Mouse (Mus musculus): ENCODE data around the gene Lpin2. TPM values are rescaled to one million over a fixed set of nuclear protein-coding genes. Genes with fewer than 3 reads are reported as not detected.

Lpin2 gene
- polyA plus RNA-seq, 2 experiments: 28.6 to 31.1 TPM

- Histone ChIP-seq H3K9ac (replicated peaks) (no peak overlapping the region), H3K4me1 (replicated peaks; ENCODE audit: control insufficient read depth in 2 of 2, insufficient read depth in 2 of 2, low read length in 1 of 2) (peaks cover 11 to 12% of the 10 kb centered on the region in 2 experiments), H3K36me3 (replicated peaks; ENCODE audit: control insufficient read depth, insufficient read depth, low read depth) (peaks cover 68% of the 10 kb centered on the region), H3K4me2 (ENCODE audit: low read depth) (no peak overlapping the region), H3K4me3 (ENCODE audit: insufficient read depth in 1 of 2, low read depth in 2 of 2, low read length in 2 of 2) (no peak overlapping the region), H3K27ac (peak overlapping the region; percentile 39), H3K9me3 (ENCODE audit: control insufficient read depth, low read length) (no peaks in the 10 kb centered on the region), H3K27me3 (ENCODE audit: control insufficient read depth, insufficient read depth, low read length) (no peaks in the 10 kb centered on the region)
- TF ChIP-seq EP300 (IDR thresholded peaks at IDR 0.05; ENCODE audit: low read depth): 0 out of 2 replicates have a peak, but pooled peaks have one; percentile 9
- peak; percentile 22 for TF ChIP-seq CTCF (IDR thresholded peaks at IDR 0.05; ENCODE audit: low read depth)
- ATAC-seq (ENCODE audit: insufficient read depth) (no peak), DNase-seq (ENCODE audit: low read depth in 3 of 3, low spot score in 3 of 3) (no peak)
- 79% methylated on average over 9 of the region's 9 CpGs for WGBS (ENCODE audit: insufficient replicate concordance)
Observed at GRCm38 (mm10) chr17:71230108-71230709, 47.8 kb downstream of the Lpin2 start.

DNA sequence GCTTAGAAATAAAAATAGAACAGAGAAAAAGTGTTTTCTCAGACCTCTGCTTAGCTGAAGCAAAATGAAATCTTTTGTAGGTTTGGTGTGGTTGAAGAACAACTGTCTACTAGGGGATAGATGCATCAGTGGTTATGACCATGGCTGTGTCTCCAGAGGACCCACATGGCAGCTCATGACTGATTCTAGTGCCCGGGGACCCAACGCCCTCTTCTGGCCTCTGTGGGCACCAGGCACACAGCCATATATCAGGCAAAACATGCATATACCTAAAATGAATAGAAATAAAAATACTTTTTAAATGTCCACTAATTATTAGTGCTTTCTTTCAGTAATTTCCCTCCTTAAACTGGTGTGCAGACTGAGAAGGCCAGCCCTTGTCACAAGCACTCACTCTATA lies 49.6 kb downstream of the Lpin2 start:
- Histone ChIP-seq H3K27me3 (ENCODE audit: control insufficient read depth, insufficient read depth, low read length) (no peaks in the 10 kb centered on the region), H3K4me3 (ENCODE audit: insufficient read depth in 1 of 2, low read depth in 2 of 2, low read length in 2 of 2) (no peak overlapping the region), H3K27ac (no peak overlapping the region), H3K9ac (replicated peaks) (no peak overlapping the region), H3K9me3 (ENCODE audit: control insufficient read depth, low read length) (no peaks in the 10 kb centered on the region), H3K4me1 (replicated peaks; ENCODE audit: control insufficient read depth in 2 of 2, insufficient read depth in 2 of 2, low read length in 1 of 2) (peaks cover 27 to 28% of the 10 kb centered on the region in 2 experiments), H3K36me3 (replicated peaks; ENCODE audit: control insufficient read depth, insufficient read depth, low read depth) (peaks cover 64% of the 10 kb centered on the region), H3K4me2 (ENCODE audit: low read depth) (no peak overlapping the region)
- TF ChIP-seq EP300 (IDR thresholded peaks at IDR 0.05; ENCODE audit: low read depth): no peak
- peak; percentile 53 for TF ChIP-seq CTCF (IDR thresholded peaks at IDR 0.05; ENCODE audit: low read depth)
- WGBS (ENCODE audit: insufficient replicate concordance): 83% methylated on average over 2 of the region's 2 CpGs
- ATAC-seq (ENCODE audit: insufficient read depth) (no peak), DNase-seq (ENCODE audit: low read depth in 3 of 3, low spot score in 3 of 3) (no peak)

- 88% methylated on average over 4 of the region's 4 CpGs for WGBS (ENCODE audit: insufficient replicate concordance)
- Histone ChIP-seq H3K36me3 (replicated peaks; ENCODE audit: control insufficient read depth, insufficient read depth, low read depth) (peaks cover 70% of the 10 kb centered on the region), H3K4me3 (ENCODE audit: insufficient read depth in 1 of 2, low read depth in 2 of 2, low read length in 2 of 2) (no peak overlapping the region), H3K4me2 (ENCODE audit: low read depth) (no peak overlapping the region), H3K27ac (peak overlapping the region; percentile 80), H3K9me3 (ENCODE audit: control insufficient read depth, low read length) (no peaks in the 10 kb centered on the region), H3K4me1 (replicated peaks; ENCODE audit: control insufficient read depth in 2 of 2, insufficient read depth in 2 of 2, low read length in 1 of 2) (peaks cover 39 to 40% of the 10 kb centered on the region in 2 experiments), H3K27me3 (ENCODE audit: control insufficient read depth, insufficient read depth, low read length) (no peaks in the 10 kb centered on the region), H3K9ac (replicated peaks) (no peak overlapping the region)
- TF ChIP-seq CTCF (IDR thresholded peaks at IDR 0.05; ENCODE audit: low read depth) (no peak), EP300 (IDR thresholded peaks at IDR 0.05; ENCODE audit: low read depth) (no peak)
- ATAC-seq (ENCODE audit: insufficient read depth) (no peak), DNase-seq (ENCODE audit: low read depth in 3 of 3, low spot score in 3 of 3) (no peak)
Observed at GRCm38 (mm10) chr17:71233210-71233609, 50.9 kb downstream of the Lpin2 start.

- WGBS (ENCODE audit: insufficient replicate concordance): 89% methylated on average over 12 of the region's 12 CpGs
Observed at GRCm38 (mm10) chr17:71234041-71234594, 51.8 kb downstream of the Lpin2 start.

DNA sequence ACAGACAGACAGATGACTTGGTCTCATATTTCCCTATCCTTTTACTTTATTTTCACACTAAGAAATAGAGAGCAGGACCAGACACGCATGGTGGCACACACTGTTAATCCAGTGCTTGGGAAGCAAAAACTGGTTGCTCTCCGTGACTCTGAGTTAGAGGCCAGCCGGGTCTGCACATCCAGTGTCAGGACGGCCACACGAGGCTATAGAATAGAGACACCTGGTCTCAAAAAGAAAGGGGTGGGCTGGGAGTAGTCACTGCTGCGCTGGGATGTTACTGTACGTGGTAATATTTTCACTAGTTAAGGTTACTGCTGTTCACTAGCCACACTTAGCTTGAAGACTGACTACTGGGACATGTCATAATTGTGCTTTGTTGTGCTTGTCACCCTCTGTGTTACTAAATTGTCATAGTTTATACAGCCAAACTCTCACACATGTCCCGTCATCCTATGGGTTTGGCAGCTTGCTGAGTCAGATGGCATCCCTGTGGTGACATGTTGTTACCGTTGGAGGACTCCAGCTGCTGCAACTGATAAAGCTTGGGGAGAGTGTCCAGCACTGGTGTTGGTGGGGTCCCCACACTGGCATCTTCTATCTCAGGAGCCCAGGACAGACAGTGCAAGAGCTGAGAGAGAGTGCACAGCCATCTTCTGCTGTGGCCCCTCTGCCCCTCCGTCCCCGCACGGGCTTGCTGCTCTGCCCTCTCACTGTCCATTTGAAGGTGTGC lies 53.0 kb downstream of the Lpin2 start:
- Histone ChIP-seq H3K4me2 (ENCODE audit: low read depth) (peak overlapping the region; percentile 61), H3K9ac (replicated peaks) (peak overlapping the region; percentile 73), H3K27me3 (ENCODE audit: control insufficient read depth, insufficient read depth, low read length) (no peaks in the 10 kb centered on the region), H3K36me3 (replicated peaks; ENCODE audit: control insufficient read depth, insufficient read depth, low read depth) (peaks cover 76% of the 10 kb centered on the region), H3K4me3 (ENCODE audit: insufficient read depth in 1 of 2, low read depth in 2 of 2, low read length in 2 of 2) (0 out of 4 replicates have a peak overlapping the region, but pooled peaks of 1 of the 2 experiments have one; percentile 9), H3K27ac (peak overlapping the region; percentile 100), H3K4me1 (replicated peaks; ENCODE audit: control insufficient read depth in 2 of 2, insufficient read depth in 2 of 2, low read length in 1 of 2) (peaks cover 52 to 54% of the 10 kb centered on the region in 2 experiments), H3K9me3 (ENCODE audit: control insufficient read depth, low read length) (no peaks in the 10 kb centered on the region)
- peak; percentile 99 for ATAC-seq (ENCODE audit: insufficient read depth)
- peak; percentile 16; the same call in 1 of the 2 replicates for TF ChIP-seq CTCF (IDR thresholded peaks at IDR 0.05; ENCODE audit: low read depth)
- TF ChIP-seq EP300 (IDR thresholded peaks at IDR 0.05; ENCODE audit: low read depth): peak; percentile 99
- DNase-seq (ENCODE audit: low read depth in 3 of 3, low spot score in 3 of 3): peak; percentile 93 to 96 (median 94)
- 24% methylated on average over 12 of the region's 12 CpGs for WGBS (ENCODE audit: insufficient replicate concordance)

More at GRCm38 (mm10) chr17:71234041-71234594, 51.8 kb downstream of the Lpin2 start:
- Histone ChIP-seq H3K9me3 (ENCODE audit: control insufficient read depth, low read length) (no peaks in the 10 kb centered on the region), H3K4me1 (replicated peaks; ENCODE audit: control insufficient read depth in 2 of 2, insufficient read depth in 2 of 2, low read length in 1 of 2) (peaks cover 48 to 49% of the 10 kb centered on the region in 2 experiments), H3K9ac (replicated peaks) (no peak overlapping the region; the same call in 1 of the 2 replicates), H3K36me3 (replicated peaks; ENCODE audit: control insufficient read depth, insufficient read depth, low read depth) (peaks cover 75% of the 10 kb centered on the region), H3K4me2 (ENCODE audit: low read depth) (no peak overlapping the region), H3K27ac (peak overlapping the region; percentile 80), H3K27me3 (ENCODE audit: control insufficient read depth, insufficient read depth, low read length) (no peaks in the 10 kb centered on the region), H3K4me3 (ENCODE audit: insufficient read depth in 1 of 2, low read depth in 2 of 2, low read length in 2 of 2) (no peak overlapping the region)
- ATAC-seq (ENCODE audit: insufficient read depth): no peak
- no peak for TF ChIP-seq CTCF (IDR thresholded peaks at IDR 0.05; ENCODE audit: low read depth)
- no peak for TF ChIP-seq EP300 (IDR thresholded peaks at IDR 0.05; ENCODE audit: low read depth)
- no peak for DNase-seq (ENCODE audit: low read depth in 3 of 3, low spot score in 3 of 3)

Data from liver, embryonic 14.5 days (tissue).